Mouse (Mus musculus): ENCODE results near the gene Smpd4. TPM values are rescaled to one million over a fixed set of nuclear protein-coding genes. Genes with fewer than 3 reads are reported as not detected.

The Smpd4 gene
- polyA plus RNA-seq, 1 experiment = 196 TPM

- TF ChIP-seq POLR2A (IDR thresholded peaks at IDR 0.05; ENCODE audit: extremely low read depth, insufficient read depth, low read length) (no peak), CTCF (IDR thresholded peaks at IDR 0.05; ENCODE audit: extremely low read depth, insufficient read depth, low read length) (no peak)
- Histone ChIP-seq H3K27ac (ENCODE audit: insufficient read depth, low read length) (no peak overlapping the region), H3K4me1 (ENCODE audit: control insufficient read depth, insufficient read depth, low read length) (no peaks in the 10 kb centered on the region), H3K4me3 (ENCODE audit: insufficient read depth, low read length) (no peak overlapping the region)
Measured at GRCm38 (mm10) chr16:17656212-17656871, 37.2 kb downstream of the Smpd4 start.

- Histone ChIP-seq H3K4me1 (ENCODE audit: control insufficient read depth, insufficient read depth, low read length) (no peaks in the 10 kb centered on the region), H3K4me3 (ENCODE audit: insufficient read depth, low read length) (no peak overlapping the region), H3K27ac (ENCODE audit: insufficient read depth, low read length) (no peak overlapping the region)
- TF ChIP-seq POLR2A (IDR thresholded peaks at IDR 0.05; ENCODE audit: extremely low read depth, insufficient read depth, low read length) = no peak
- TF ChIP-seq CTCF (IDR thresholded peaks at IDR 0.05; ENCODE audit: extremely low read depth, insufficient read depth, low read length) = no peak
Measured at GRCm38 (mm10) chr16:17665568-17665967, 46.4 kb downstream of the Smpd4 start.

GRCm38 (mm10) chr16:17669886-17670285 is 50.7 kb downstream of the Smpd4 start:
- H3K4me1 ChIP-seq (ENCODE audit: control insufficient read depth, insufficient read depth, low read length) = no peaks in the 10 kb centered on the region
- H3K27ac ChIP-seq (ENCODE audit: insufficient read depth, low read length) = no peak overlapping the region
- no peak overlapping the region for H3K4me3 ChIP-seq (ENCODE audit: insufficient read depth, low read length)
- TF ChIP-seq CTCF (IDR thresholded peaks at IDR 0.05; ENCODE audit: extremely low read depth, insufficient read depth, low read length) = no peak
- no peak for TF ChIP-seq POLR2A (IDR thresholded peaks at IDR 0.05; ENCODE audit: extremely low read depth, insufficient read depth, low read length)

Other genes with a start within 250 kb of the Smpd4 start
- 8.6 and 9.3 TPM in 2 replicates for gene Snap29, start 213.4 kb upstream of the Smpd4 start, polyA plus RNA-seq (2012; rRNA removed)
- 336 and 351 TPM in 2 replicates for gene Pi4ka, start 213.0 kb upstream of the Smpd4 start, polyA plus RNA-seq (2012; rRNA removed)
- gene Crkl, start 167.4 kb upstream of the Smpd4 start, polyA plus RNA-seq (2012; rRNA removed) = 22.3 and 22.8 TPM in 2 replicates
- 233 and 286 TPM in 2 replicates for gene Aifm3, start 129.7 kb upstream of the Smpd4 start, polyA plus RNA-seq (2012; rRNA removed)
- 330 and 345 TPM in 2 replicates for gene Lztr1, start 110.7 kb upstream of the Smpd4 start, polyA plus RNA-seq (2012; rRNA removed)
- 64.9 and 82.8 TPM in 2 replicates for gene Thap7, start 88.2 kb upstream of the Smpd4 start, polyA plus RNA-seq (2012; rRNA removed)
- gene Lrrc74b, start 58.1 kb upstream of the Smpd4 start, polyA plus RNA-seq (2012; rRNA removed) = 1.4 and 1.5 TPM in 2 replicates
- gene P2rx6, start 57.5 kb upstream of the Smpd4 start, polyA plus RNA-seq (2012; rRNA removed) = 2.9 and 3.2 TPM in 2 replicates
- 82.5 and 104 TPM in 2 replicates for gene Slc7a4, start 36.1 kb upstream of the Smpd4 start, polyA plus RNA-seq (2012; rRNA removed)
- gene Ccdc74a, start 27.1 kb downstream of the Smpd4 start, polyA plus RNA-seq (2012; rRNA removed) = 33.0 and 39.9 TPM in 2 replicates
- 65.9 and 67.5 TPM in 2 replicates for gene Med15, start 113.5 kb downstream of the Smpd4 start, polyA plus RNA-seq (2012; rRNA removed)
- gene Klhl22, start 140.3 kb downstream of the Smpd4 start, polyA plus RNA-seq (2012; rRNA removed) = 107 and 126 TPM in 2 replicates
- 3.5 and 3.7 TPM in 2 replicates for gene Scarf2, start 177.9 kb downstream of the Smpd4 start, polyA plus RNA-seq (2012; rRNA removed)
- 5.3 and 7.4 TPM in 2 replicates for gene B830017H08Rik, start 213.8 kb downstream of the Smpd4 start, polyA plus RNA-seq (2012; rRNA removed)
- 19.0 and 19.4 TPM in 2 replicates for gene Car15, start 219.0 kb downstream of the Smpd4 start, polyA plus RNA-seq (2012; rRNA removed)